Mouse (Mus musculus) 3T3-L1 (cell line): ENCODE results near the gene Inpp5k.
"Not testable (repeated sequence)": the region's sequence is repeated elsewhere in the genome, so short reads cannot be mapped to it uniquely, and the experiment has no call there.

Experiments used
- DNase-seq: peaks from one replicate; pipeline ENCODE4 v3.0.0-alpha.2; 2015; ENCODE audit warnings: low read depth, low spot score

Inpp5k gene

DNA sequence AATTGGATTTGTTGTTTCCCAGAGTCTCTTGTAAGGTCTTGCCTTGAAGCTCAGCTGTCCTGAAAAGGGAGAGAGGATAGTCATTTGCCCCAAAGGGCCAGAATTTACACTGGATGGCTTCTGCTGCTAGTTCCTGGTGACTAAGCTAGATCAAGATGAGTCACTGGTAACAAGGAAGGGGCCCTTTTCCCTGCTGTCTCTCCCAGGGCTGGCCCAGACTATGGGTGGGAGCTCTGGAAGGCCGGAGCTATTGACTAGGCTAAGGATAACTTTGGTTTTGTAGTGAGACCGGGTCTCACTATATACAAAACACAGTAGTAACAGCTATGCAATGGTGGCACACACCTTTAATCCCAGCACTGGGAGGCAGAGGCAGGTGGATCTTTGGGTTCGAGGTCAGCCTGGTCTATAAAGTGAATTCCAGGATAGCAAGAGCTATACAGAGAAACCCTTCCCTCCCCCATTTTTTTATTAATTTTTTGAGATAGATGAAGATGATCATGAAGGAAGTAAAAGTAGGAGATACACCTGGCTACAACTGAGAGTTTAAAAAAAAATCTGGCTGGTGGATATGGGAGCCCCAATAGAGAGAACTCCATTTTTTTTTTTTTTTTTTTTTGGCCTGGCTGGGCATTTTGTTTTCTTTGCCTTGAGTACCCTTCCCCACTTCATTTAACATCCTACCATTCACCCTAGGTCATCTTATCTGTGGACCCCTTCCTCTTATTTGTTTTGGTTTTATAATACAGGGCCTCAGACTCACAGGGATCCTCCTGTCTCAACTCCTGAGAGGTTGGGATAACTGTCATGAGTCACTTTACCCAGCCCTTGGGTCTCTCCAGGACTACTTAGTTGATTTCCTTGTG is 47.3 kb downstream of the Inpp5k start:
- peak; percentile 82 for DNase-seq

DNA sequence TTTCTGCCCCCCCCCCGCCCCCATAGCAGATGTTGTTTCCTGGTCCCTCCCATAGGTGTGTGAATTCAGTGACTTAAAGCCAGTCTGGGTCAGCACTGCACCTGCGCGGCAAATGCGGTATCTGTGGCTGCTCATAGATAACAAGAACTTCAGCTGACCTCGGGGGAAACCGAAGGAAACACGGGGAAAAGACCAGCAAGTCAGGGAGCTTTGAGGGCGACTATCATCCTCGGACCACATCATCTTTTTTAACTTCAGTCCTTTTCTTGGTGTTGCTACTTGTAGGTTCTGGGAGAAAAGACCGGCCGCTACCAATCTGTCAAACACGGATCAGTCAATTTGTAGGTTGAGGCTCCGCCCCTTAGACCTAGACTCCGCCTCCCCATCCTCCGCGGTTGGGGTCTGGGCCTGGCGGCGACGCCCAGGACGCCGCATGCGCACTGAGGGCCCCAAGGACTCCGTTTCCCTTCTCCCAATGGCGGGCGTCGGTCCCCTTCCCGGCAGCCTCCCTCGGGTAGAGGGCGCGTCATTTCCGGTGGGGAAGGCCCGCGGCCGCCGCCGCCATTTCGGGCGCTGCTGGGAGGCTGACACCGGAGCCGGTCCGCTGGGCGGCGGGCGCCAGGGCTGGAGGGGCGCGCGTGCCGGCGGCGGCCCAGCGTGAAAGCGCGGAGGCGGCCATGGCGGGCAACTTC is 48.1 kb downstream of the Inpp5k start, which contains the start of gene Crk:
Gene Crk (plus strand): TSS at position 513 of the 692 bp plus-strand sequence.
- DNase-seq, result peak; percentile 97

DNA sequence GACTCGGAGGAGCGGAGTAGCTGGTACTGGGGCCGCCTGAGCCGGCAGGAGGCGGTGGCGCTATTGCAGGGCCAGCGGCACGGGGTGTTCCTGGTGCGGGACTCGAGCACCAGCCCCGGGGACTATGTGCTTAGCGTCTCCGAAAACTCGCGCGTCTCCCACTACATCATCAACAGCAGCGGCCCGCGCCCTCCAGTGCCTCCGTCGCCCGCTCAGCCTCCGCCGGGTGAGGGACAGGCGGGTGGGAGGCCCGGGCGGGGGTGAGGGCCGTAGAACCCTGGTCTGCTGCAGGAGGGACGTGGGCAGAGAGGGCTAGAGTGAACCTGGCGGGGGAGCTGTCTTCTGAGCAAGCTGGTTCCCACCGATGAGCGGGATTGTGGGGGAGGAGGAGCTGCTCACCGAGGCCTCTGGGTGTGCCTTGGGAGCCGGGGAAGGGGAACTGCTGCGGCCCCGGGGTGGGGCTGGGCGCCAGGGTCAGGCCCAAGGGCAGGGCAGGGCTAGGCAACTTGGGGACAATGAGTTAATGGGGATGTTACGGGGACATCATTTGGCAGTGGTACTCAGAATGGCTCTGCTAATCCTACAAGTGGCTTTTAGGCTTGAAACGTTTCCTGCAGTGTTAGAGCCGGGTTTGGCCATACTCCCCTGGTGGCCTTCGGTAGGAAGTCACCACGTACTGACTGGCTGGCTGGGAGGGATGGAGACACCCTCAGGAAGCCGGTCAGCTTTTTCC is 48.8 kb downstream of the Inpp5k start:
- peak; percentile 84 for DNase-seq

DNA sequence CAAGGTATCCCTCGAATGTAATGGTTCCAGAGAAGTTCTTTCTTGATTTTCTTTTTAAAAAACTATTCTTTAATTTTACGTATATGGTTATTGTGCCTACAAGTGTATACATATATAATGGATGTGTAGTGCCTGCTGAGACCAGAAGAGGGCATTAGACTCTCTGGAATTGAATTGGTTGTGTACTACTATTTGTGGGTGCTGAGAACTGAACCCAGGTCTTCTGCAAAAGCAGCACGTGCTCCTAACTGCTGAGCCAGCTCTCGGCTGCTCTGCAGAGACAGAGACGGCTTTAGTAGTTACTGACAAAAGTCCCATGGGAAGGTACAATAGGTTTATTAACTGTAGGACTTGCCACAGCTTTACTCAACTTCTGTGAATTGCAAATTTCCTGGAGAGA is 53.7 kb downstream of the Inpp5k start:
- no peak for DNase-seq

DNA sequence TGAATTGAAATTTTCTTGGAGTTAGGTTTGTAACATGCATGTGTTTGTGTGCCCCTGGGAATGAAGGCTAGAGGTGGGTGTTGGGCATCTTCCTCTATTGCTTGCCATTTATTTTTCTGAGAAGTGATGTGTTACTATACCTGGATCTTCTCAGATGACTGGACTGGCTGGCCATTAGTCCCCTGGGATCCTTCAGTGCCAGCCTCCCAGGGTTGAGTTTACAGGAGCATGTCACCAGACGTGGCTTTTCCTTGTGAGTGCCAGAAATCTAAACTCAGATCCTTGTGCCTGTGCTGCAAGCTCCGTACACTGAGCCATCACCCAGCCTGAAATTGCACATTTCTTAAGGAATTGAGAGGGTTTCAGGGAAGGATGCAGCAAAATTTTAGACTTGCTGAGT is 54.2 kb downstream of the Inpp5k start:
- DNase-seq, result no peak

DNA sequence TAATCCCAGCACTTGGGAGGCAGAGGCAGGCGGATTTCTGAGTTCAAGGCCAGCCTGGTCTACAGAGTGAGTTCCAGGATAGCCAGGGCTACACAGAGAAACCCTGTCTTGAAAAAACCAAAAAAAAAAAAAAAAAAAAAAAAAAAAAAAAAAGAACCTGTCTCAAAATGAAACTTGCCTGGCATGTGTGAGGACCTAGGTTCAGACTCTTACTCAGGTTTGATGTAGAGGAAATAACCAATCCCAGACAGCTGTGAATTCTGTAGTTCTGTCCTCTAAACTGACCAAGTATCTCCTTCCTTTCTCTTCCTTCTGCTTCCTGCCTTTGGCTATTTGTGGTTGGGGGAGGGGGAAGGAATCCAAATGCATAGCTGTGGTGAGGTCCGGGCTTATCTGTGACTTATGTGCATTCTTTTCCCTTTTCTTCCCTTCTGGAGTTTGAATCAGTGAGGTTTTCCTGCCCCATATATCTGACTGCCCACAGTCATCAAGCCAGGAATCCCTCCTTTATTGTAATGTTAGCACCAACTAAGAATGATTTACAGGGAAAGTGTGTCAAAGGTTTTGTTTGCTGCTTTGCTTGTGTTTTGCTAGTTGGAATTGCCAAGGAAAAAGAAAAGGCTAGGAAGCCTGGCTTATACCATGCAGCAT is 56.7 kb downstream of the Inpp5k start:
- DNase-seq, result peak; percentile 91

DNA sequence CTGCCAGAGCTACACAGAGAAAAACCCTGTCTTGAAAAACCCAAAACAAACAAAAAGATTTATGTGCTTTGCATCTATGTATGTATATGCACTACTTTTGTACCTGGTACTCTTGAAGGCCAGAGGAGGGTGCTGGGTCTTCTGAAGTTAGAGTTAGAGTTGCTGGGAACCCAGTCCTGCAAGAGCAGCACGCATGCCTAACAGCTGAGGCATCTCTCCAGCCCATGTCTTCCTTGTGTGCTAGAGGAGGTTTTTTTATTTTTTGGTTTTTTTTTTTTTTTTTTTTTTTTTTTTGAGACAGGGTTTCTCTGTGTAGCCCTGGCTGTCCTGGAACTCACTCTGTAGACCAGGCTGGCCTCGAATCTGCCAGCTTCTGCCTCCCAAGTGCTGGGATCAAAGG is 57.3 kb downstream of the Inpp5k start:
- peak; percentile 64 for DNase-seq

DNA sequence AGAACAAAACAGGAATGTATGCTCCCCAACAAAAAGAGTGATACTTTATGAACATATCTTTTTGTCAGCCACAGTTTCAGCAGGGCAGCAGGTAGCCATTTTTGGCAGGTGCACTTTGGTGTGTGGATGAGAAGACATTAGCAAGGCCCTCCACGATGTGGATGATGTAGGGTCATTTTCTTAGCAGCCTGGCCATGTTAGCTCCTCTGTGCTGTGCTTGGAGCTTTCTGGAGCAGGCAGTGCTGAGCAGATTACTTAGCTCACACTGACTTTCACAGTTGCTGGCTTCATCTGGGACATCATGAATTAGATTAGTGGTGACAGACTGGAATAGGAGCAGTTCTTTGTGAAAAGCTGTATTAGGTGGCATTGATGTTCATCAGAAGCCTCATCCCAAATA is 59.2 kb downstream of the Inpp5k start:
- DNase-seq, result no peak

DNA sequence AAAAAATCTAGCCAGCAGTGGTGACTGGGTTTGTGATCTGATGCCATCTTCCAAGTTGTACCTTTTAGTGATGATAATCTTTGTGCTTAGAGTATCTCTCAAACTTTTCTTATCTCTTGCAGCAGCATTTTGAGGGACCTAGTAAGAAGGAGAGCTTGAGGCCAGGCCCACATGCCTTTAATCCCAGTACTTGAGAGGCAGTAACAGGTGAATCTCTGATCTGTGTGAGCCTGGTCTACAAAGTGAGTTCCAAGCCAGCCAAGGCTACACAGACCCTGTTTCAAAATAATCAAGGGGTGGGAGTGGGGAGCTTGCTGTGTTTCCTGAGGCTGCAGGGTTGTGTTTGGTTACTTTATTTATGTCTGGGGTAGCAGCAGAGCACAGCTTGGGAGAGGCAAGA is 60.3 kb downstream of the Inpp5k start:
- no peak for DNase-seq

DNA sequence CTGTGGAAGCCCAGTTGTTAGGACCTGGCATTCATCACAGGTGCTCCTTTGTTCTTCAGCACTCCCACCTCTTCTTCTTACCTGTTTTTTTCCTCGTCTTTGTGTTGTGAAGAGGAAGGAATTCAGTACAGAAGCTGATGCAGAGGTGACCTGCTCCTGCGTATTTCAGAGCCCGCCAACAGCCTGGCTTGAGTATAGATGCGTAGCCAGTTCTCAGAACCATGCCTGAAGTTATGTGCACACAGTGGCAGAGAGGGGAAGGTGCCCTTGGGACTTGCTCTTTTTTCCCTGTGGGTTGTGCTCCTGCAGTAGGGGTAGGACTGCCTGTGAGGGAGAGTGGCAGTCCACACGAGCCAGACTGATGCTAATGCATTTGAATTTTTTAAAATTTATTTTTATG is 62.8 kb downstream of the Inpp5k start:
- no peak for DNase-seq

DNA sequence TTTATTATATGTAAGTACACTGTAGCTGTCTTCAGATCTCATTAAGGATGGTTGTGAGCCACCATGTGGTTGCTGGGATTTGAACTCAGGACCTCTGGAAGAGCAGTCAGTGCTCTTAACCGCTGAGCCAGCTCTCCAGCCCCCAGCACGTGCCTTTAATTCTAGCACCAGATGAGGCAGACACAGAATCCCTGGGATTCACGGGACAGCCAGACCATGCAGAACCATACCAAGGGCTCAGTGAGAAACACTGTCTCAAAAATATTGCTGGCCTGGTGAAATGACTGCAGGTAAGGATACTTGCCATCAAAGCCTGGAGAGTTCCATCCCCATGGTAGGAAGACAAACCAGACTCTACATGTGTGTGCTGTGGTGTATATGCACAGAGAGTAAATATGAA is 66.7 kb downstream of the Inpp5k start:
- not testable (repeated sequence) for DNase-seq
